Mouse (Mus musculus) adrenal gland, postnatal 25 days (tissue): Measurements from ENCODE around the gene Srrt. TPM values are rescaled to one million over a fixed set of nuclear protein-coding genes. Genes with fewer than 3 reads are reported as not detected.
"Not testable (repeated sequence)": the region's sequence is repeated elsewhere in the genome, so short reads cannot be mapped to it uniquely, and the experiment has no call there.

ENCODE experiments used
- DNase-seq: peaks from one replicate; pipeline ENCODE4 v3.0.0; 2021; ENCODE audit warnings: mixed read lengths
- total RNA-seq: library from RNA; stranded (reverse); gene quantifications from 2 replicates; pipeline ENCODE4 v1.2.3, GENCODE M21; 2021

Srrt gene
- total RNA-seq, 1 experiment from 2014 or later = 195 TPM

- no peak for DNase-seq
Measured at GRCm38 (mm10) chr5:137297126-137297525, 10.3 kb downstream of the Srrt start.

DNA sequence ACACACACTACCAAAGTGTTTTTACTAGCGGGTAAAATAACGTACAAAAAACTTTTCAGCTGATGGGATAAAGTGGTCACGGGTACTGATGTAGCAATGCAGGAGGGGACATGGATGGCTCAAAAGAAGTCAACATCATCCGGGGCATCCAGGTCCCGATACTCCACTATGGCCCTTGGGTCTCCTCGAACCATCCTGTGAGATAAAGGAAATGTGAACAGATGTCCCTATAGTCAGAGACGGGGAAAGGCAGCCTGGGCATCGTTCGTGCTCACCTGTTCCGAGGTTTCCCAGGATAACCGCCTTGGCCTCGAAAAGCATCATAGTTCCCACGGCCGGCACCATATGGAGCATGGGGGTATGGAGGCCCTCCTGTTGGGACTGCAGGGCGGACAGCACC lies 11.8 kb downstream of the Srrt start:
- DNase-seq = no peak

DNA sequence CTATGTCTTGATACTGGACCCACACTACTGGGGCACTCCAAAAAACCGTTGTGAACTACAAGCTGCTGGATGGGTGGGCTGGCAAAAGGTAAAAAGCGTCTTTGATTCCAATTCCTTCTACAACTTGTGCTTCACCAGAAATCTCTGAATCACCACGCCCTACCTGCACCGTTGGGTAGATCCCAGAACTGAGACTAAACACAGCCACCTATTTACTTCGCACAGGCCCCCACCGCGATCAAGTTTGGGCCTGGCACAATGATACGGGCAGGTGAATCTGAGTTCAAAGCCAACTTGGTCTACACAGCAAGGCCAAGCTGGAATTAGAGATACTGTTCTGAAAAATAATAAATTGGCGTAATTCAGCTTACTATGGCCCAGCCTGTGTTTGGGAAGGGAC lies 12.2 kb downstream of the Srrt start:
- no peak for DNase-seq

GRCm38 (mm10) chr5:137294744-137295093 lies 12.8 kb downstream of the Srrt start:
- no peak for DNase-seq

DNA sequence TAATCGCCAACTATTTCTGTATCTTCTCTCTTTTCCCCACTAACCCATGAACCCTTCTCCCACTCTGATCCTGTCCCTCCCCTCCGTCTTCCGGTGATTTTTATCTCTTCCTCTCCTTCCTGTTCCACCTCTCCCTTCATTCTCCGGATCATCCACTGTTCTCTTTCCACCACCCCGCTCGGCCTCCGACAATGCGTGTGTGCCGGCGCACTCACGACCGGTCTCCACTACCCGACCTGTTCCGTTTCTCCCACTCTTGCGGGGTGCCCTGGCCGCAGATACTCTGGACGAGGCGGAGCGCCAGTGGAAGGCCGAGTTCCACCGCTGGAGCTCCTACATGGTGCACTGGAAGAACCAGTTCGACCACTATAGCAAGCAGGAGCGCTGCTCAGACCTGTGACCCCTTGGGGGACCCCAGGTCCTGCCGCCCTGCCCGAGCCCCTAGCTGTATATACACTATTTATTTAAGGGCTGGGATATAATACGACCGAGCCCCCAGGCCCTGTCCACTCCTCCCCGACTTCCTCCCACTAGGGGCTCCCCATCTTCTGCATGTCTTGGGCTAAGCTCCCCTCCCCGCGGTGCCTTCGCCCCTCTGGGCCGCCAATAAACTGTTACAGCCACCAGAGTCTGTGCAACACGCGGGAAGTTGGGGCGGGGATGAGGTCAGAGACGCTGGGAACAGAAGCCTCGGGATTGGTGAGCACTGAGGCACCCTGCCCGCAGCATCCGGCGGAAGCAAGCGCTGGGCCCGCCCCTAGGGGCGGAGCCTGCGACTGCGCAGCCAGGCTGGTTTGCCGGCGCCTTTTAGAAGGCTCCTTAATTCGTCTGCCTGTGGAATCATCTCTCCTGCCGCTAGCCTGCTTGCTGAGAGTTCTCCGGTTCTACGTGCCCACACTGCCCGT lies 13.4 kb downstream of the Srrt start, which contains the start of gene Ufsp1:
TSS of gene Ufsp1 (plus strand) at position 791 of the 905 bp plus-strand sequence.
- DNase-seq = peak; percentile 95

DNA sequence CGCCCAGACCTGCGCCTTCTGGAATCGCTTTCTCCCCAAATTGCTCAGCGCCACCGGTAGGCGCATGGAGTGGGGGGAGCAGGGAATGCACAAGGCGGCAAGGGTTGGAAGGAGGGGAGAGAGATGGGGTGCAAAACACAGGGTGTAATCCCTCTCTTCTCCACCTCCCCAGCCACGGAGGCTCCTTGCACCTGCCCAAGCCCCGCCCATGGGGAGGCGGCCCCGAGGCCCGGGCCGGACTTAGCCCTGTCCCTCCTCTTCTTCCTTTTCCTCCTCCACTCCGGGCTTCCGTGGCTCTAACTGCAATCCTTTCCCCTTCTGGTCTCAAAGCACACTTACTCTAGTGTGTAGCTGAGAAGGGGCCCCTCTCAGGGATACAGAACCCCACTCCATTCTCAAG lies 14.2 kb downstream of the Srrt start:
- DNase-seq = peak; percentile 84

- DNase-seq = no peak
Measured at GRCm38 (mm10) chr5:137291381-137291926, 16.0 kb downstream of the Srrt start.

DNA sequence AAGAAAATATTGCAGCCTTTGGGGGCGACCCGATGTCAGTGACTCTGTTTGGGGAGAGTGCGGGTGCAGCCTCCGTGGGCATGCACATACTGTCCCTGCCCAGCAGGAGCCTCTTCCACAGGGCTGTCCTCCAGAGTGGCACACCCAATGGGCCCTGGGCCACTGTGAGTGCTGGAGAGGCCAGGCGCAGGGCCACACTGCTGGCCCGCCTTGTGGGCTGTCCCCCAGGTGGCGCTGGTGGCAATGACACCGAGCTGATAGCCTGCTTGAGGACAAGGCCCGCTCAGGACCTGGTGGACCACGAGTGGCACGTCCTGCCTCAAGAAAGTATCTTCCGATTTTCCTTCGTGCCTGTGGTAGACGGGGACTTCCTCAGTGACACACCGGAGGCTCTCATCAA lies 16.8 kb downstream of the Srrt start:
- peak; percentile 73 for DNase-seq

GRCm38 (mm10) chr5:137289591-137290365 lies 17.7 kb downstream of the Srrt start:
- DNase-seq = no peak

GRCm38 (mm10) chr5:137288999-137289470 lies 18.4 kb downstream of the Srrt start:
- peak; percentile 9 for DNase-seq

GRCm38 (mm10) chr5:137287953-137288743 lies 19.3 kb downstream of the Srrt start:
- DNase-seq = peak; percentile 4

DNA sequence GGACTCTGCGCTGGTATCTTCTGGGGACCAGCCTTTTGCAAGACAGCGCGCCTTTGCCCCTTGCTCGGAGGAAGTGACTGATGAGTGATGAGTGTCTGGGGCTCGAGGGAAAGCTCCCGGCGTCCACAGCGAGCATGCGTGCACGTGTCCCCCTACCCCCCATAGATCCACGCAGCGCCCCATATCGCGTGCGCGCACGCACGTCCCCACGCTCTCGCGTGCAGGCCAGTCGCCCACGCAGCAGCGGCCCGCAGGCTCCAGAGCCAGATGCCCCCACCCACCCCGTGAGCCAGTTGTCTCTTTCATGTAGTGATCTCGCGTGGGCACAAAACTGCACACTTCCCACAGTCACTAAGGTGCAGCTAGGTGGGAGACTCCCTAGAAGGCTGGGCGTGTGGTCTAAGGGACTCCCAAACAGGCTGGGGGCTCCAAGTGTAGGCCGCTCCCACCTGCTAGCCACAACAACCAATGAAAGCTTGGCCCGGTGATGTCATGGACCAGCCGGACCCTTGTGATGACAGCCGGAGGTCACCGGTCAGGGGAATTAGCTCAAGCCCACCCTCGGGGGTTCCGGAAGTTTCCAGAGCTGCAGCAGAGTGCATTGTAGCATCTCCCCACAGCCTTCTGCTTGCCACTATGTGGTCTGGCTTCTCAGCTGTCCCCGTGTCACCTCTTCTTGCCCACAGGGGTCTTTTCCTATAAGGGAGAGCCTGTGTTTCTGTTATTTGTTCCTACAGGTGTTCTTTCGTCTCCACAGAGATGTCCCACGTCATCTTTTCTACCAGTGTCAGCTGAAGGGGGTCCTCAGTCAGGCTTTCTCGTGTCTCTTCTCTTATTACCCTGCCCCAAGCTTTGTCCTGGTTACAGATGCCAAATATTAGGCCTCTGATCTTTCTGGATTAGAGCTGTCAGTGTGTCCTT lies 20.2 kb downstream of the Srrt start, which contains the start of gene Ache:
TSS of gene Ache (plus strand) at position 488 of the 921 bp plus-strand sequence.
- DNase-seq = no peak

DNA sequence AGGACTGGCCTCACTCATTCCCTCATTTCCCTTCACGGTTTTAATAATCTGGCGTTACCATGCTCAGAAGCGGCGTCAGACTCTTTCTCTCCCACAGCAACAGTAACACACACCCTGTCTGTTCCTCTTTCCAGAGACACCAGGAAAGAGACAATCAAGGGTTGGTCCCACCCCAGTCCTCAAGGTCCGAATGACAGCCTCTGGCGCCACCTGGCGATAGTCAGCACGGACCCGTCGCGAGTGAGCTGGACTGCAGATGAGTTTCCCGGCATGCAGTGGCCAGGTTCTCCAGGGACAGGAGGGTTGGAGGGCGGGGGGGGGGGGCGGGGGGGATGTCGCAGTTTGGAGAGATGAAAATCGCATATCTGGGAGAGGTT lies 20.8 kb downstream of the Srrt start:
- DNase-seq = peak; percentile 87

GRCm38 (mm10) chr5:137285986-137286385 lies 21.5 kb downstream of the Srrt start:
- DNase-seq = no peak

- peak; percentile 40 for DNase-seq
Measured at GRCm38 (mm10) chr5:137285045-137285444, 22.4 kb downstream of the Srrt start.

GRCm38 (mm10) chr5:137284411-137284810 lies 23.1 kb downstream of the Srrt start:
- DNase-seq = not testable (repeated sequence)

- DNase-seq = no peak
Measured at GRCm38 (mm10) chr5:137277360-137278342, 29.8 kb downstream of the Srrt start.

DNA sequence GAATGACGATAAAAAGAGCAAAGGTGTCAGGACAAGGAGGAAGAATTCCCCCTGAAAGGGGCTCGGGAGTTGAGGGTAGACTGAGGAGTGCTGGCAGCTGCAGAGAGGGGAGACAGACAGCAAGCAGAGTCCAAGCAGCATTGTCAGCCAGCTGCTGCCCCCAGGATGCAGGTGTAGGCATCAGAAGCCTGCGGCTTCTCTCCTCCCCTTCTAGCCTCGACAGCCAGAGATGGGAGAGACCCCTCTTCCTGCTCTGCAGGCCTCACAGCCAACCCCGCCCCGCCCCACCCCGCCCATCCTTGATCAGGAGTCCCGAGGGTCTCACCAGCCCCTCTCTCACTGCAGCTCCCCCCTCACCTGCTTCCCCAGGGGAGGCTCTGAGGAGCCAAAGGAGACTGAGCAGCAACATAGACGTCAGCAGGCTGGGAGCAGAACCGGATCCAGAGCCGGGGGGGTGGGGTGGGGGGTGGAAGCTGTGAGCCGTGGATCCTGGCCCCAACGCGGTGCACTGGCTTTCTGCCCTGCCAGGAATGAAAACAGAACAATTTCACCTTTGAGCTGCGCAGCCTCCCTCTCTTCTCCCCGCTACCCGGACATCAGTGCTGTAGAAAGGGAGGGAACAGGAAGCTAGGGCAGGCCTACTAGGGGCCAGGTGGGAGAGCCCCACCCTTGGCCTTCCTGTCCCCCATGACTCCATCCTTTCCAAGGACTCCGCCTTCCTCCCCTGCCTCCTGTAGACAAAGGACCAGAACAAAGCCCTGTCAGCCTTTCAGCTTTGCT lies 39.2 kb downstream of the Srrt start:
- DNase-seq = no peak

GRCm38 (mm10) chr5:137264787-137265186 lies 42.7 kb downstream of the Srrt start:
- no peak for DNase-seq
